Mouse (Mus musculus) CH12.LX (cell line): ENCODE measurements around the gene Krt222. TPM values are rescaled to one million over a fixed set of nuclear protein-coding genes. Genes with fewer than 3 reads are reported as not detected.

ENCODE experiments used
- DNase-seq: peaks from one replicate; pipeline ENCODE4 v3.0.0-alpha.2; 2013; ENCODE audit errors: extremely low read depth
- H3K27ac ChIP-seq: 2 replicates; pipeline ENCODE4 v1.5.1; 2012; ENCODE audit warnings: low read depth, mild to moderate bottlenecking, control low read depth, moderate library complexity; ENCODE audit not compliant: insufficient read depth
- H3K27me3 ChIP-seq: replicated peaks from 2 replicates; pipeline ENCODE3; 2012; ENCODE audit warnings: inconsistent platforms
- H3K36me3 ChIP-seq, 2 experiments: replicated peaks in 1 of 2; 2 replicates each; pipeline versions ENCODE3 to v1.6.1; 2012; ENCODE audit warnings: inconsistent platforms in 1 of 2, low read length in 1 of 2, mild to moderate bottlenecking in 1 of 2, mixed read lengths in 1 of 2, moderate library complexity in 1 of 2; ENCODE audit not compliant: control insufficient read depth in 1 of 2, insufficient read depth in 1 of 2
- H3K4me1 ChIP-seq, 2 experiments: 2 replicates each; pipeline ENCODE4 v1.6.1; 2012; ENCODE audit warnings: inconsistent platforms in 1 of 2, moderate library complexity in 1 of 2; ENCODE audit not compliant: insufficient read depth in 2 of 2, control insufficient read depth in 1 of 2
- H3K4me2 ChIP-seq: 2 replicates; pipeline ENCODE4 v1.6.1; 2012; ENCODE audit warnings: low read depth, mild to moderate bottlenecking, control low read depth; ENCODE audit not compliant: poor library complexity, insufficient read depth, severe bottlenecking
- H3K4me3 ChIP-seq, 3 experiments: fragments of 150-350 bp in 1 of 3; sonication (generic) in 1 of 3; replicated peaks in 1 of 3; 2 replicates each; pipeline versions ENCODE3 to v1.5.1; 2011 to 2012; ENCODE audit warnings: low read depth in 2 of 3, low read length in 2 of 3, mild to moderate bottlenecking in 2 of 3, moderate library complexity in 2 of 3, control low read depth in 1 of 3, improper control_type of control experiment in 1 of 3, inconsistent platforms in 1 of 3, mixed read lengths in 1 of 3; ENCODE audit not compliant: poor library complexity in 1 of 3
- H3K79me2 ChIP-seq: replicated peaks from 2 replicates; pipeline ENCODE4 v1.6.1; 2012; ENCODE audit warnings: mild to moderate bottlenecking, moderate library complexity; ENCODE audit not compliant: control insufficient read depth, poor library complexity, insufficient read depth, severe bottlenecking; ENCODE audit errors: extremely low read depth
- H3K9ac ChIP-seq: 2 replicates; pipeline ENCODE4 v1.6.1; 2012; ENCODE audit warnings: low read depth, mild to moderate bottlenecking, control low read depth, moderate library complexity; ENCODE audit not compliant: insufficient read depth
- H3K9me3 ChIP-seq: replicated peaks from 2 replicates; pipeline ENCODE3; 2012; ENCODE audit warnings: low read length, inconsistent platforms, mixed read lengths
- BHLHE40 ChIP-seq: IDR thresholded peaks from 2 replicates; pipeline ENCODE4 v1.6.1; 2011; ENCODE audit warnings: mild to moderate bottlenecking, low read depth, low read length, improper control_type of control experiment
- CHD1 ChIP-seq: IDR thresholded peaks from 2 replicates; pipeline ENCODE4 v1.6.1; 2012; ENCODE audit warnings: low read depth, low read length, improper control_type of control experiment, inconsistent platforms
- CTCF ChIP-seq, 2 experiments: IDR thresholded peaks in 1 of 2; conservative IDR thresholded peaks in 1 of 2; 2 replicates each; pipeline ENCODE4 v1.5.1; 2011 to 2012; ENCODE audit warnings: low read depth in 2 of 2, low read length in 2 of 2, improper control_type of control experiment in 1 of 2, inconsistent platforms in 1 of 2, mild to moderate bottlenecking in 1 of 2, moderate library complexity in 1 of 2
- E2F4 ChIP-seq: IDR thresholded peaks from 2 replicates; pipeline ENCODE4 v1.6.1; 2011; ENCODE audit warnings: low read depth, low read length, improper control_type of control experiment; ENCODE audit not compliant: insufficient replicate concordance
- ELF1 ChIP-seq: IDR thresholded peaks from 2 replicates; pipeline ENCODE4 v1.6.1; 2014; ENCODE audit warnings: low read depth, mild to moderate bottlenecking, inconsistent platforms, low read length, improper control_type of control experiment
- ETS1 ChIP-seq: conservative IDR thresholded peaks from 2 replicates; pipeline ENCODE4 v1.6.1; 2012; ENCODE audit warnings: low read depth, mild to moderate bottlenecking, inconsistent platforms, low read length, improper control_type of control experiment, moderate library complexity
- GABPA ChIP-seq: IDR thresholded peaks from 2 replicates; pipeline ENCODE4 v1.6.1; 2012; ENCODE audit warnings: low read depth, low read length, improper control_type of control experiment, inconsistent platforms; ENCODE audit not compliant: insufficient replicate concordance
- HCFC1 ChIP-seq: IDR thresholded peaks from 2 replicates; pipeline ENCODE4 v1.6.1; 2012; ENCODE audit warnings: low read depth, mild to moderate bottlenecking, inconsistent platforms, low read length, improper control_type of control experiment
- IRF4 ChIP-seq: IDR thresholded peaks from 2 replicates; pipeline ENCODE4 v1.6.1; 2014; ENCODE audit warnings: low read depth, mild to moderate bottlenecking, inconsistent platforms, low read length, improper control_type of control experiment
- JUN ChIP-seq: IDR thresholded peaks from 2 replicates; pipeline ENCODE4 v1.6.1; 2011; ENCODE audit warnings: low read depth, mild to moderate bottlenecking, low read length, improper control_type of control experiment, moderate library complexity; ENCODE audit not compliant: insufficient read depth
- JUND ChIP-seq: conservative IDR thresholded peaks from 2 replicates; pipeline ENCODE4 v1.6.1; 2011; ENCODE audit warnings: low read depth, low read length, improper control_type of control experiment
- KAT2A ChIP-seq: IDR thresholded peaks from 2 replicates; pipeline ENCODE4 v1.6.1; 2012; ENCODE audit warnings: low read length, improper control_type of control experiment, inconsistent platforms; ENCODE audit not compliant: insufficient replicate concordance
- MAFK ChIP-seq: IDR thresholded peaks from 2 replicates; pipeline ENCODE4 v1.6.1; 2011; ENCODE audit warnings: low read length, improper control_type of control experiment; ENCODE audit not compliant: insufficient replicate concordance
- MAX ChIP-seq: IDR thresholded peaks from 2 replicates; pipeline ENCODE4 v1.6.1; 2011; ENCODE audit warnings: low read length, improper control_type of control experiment
- MAZ ChIP-seq: IDR thresholded peaks from 2 replicates; pipeline ENCODE4 v1.6.1; 2012; ENCODE audit warnings: low read depth, mild to moderate bottlenecking, inconsistent platforms, low read length, improper control_type of control experiment, moderate library complexity
- MEF2A ChIP-seq: IDR thresholded peaks from 2 replicates; pipeline ENCODE4 v1.6.1; 2014; ENCODE audit warnings: low read depth, mild to moderate bottlenecking, inconsistent platforms, low read length, improper control_type of control experiment, borderline replicate concordance
- MYC ChIP-seq: IDR thresholded peaks from 2 replicates; pipeline ENCODE4 v1.6.1; 2011; ENCODE audit warnings: low read depth, mild to moderate bottlenecking, improper control_type of control experiment, low read length
- NELFE ChIP-seq: IDR thresholded peaks from 2 replicates; pipeline ENCODE4 v1.6.1; 2011; ENCODE audit warnings: low read depth, low read length, improper control_type of control experiment
- NRF1 ChIP-seq: IDR thresholded peaks from 2 replicates; pipeline ENCODE4 v1.6.1; 2014; ENCODE audit warnings: low read depth, mild to moderate bottlenecking, inconsistent platforms, low read length, improper control_type of control experiment, moderate library complexity
- PAX5 ChIP-seq: IDR thresholded peaks from 2 replicates; pipeline ENCODE4 v1.6.1; 2012; ENCODE audit warnings: low read length, inconsistent platforms, mixed read lengths
- POLR2AphosphoS2 ChIP-seq: IDR thresholded peaks from 2 replicates; pipeline ENCODE4 v1.6.1; 2011; ENCODE audit warnings: low read depth, low read length, improper control_type of control experiment
- RAD21 ChIP-seq: IDR thresholded peaks from 2 replicates; pipeline ENCODE4 v1.6.1; 2011; ENCODE audit warnings: low read depth, mild to moderate bottlenecking, low read length, improper control_type of control experiment, moderate library complexity
- RCOR1 ChIP-seq: conservative IDR thresholded peaks from 2 replicates; pipeline ENCODE4 v1.6.1; 2012; ENCODE audit warnings: low read depth, mild to moderate bottlenecking, inconsistent platforms, low read length, improper control_type of control experiment
- SMC3 ChIP-seq: IDR thresholded peaks from 2 replicates; pipeline ENCODE4 v1.6.1; 2011; ENCODE audit warnings: low read depth, low read length, improper control_type of control experiment
- USF1 ChIP-seq: IDR thresholded peaks from 2 replicates; pipeline ENCODE4 v1.6.1; 2014; ENCODE audit warnings: low read depth, mild to moderate bottlenecking, inconsistent platforms, low read length, improper control_type of control experiment
- USF2 ChIP-seq: conservative IDR thresholded peaks from 2 replicates; pipeline ENCODE4 v1.6.1; 2011; ENCODE audit warnings: low read depth, low read length, improper control_type of control experiment
- ZC3H11A ChIP-seq: IDR thresholded peaks from 2 replicates; pipeline ENCODE4 v1.6.1; 2012; ENCODE audit warnings: low read depth, mild to moderate bottlenecking, inconsistent platforms, low read length, improper control_type of control experiment
- ZKSCAN1 ChIP-seq: IDR thresholded peaks from 2 replicates; pipeline ENCODE4 v1.6.1; 2012; ENCODE audit warnings: low read depth, inconsistent platforms, low read length, improper control_type of control experiment, borderline replicate concordance
- ZMIZ1 ChIP-seq: IDR thresholded peaks from 2 replicates; pipeline ENCODE4 v1.6.1; 2012; ENCODE audit warnings: low read depth, mild to moderate bottlenecking, inconsistent platforms, low read length, improper control_type of control experiment
- ZNF384 ChIP-seq: IDR thresholded peaks from 2 replicates; pipeline ENCODE4 v1.6.1; 2012; ENCODE audit warnings: low read depth, low read length, improper control_type of control experiment, inconsistent platforms
- dilution Hi-C: fragments of 300-500 bp; cut with MboI; formaldehyde crosslinking; loops from 2 replicates; pipeline ENCODE4 v1.14.3; 2020; ENCODE audit warnings: low sequenced_read_pairs; ENCODE audit not compliant: extremely low pct_unique_long_range_greater_than_20kb, extremely low pct_ligation_motif_present
- in situ Hi-C: fragments of 300-500 bp; cut with MboI; formaldehyde crosslinking; loops from 3 replicates; pipeline ENCODE4 v1.14.3; 2019; ENCODE audit warnings: low sequenced_read_pairs, low pct_ligation_motif_present, low pct_unique_long_range_greater_than_20kb, mixed read lengths
- polyA plus RNA-seq: library from polyadenylated mRNA; unstranded; fragments of >175 nt; gene quantifications from 2 replicates; pipeline ENCODE4 v1.2.1, GENCODE M21; 2012; ENCODE audit warnings: low read depth; ENCODE audit not compliant: insufficient read length
- total RNA-seq, 2 experiments: library from RNA; depleted of rRNA; stranded (reverse); fragments of 300-350 nt in 1 of 2; fragments of >200 nt in 1 of 2; gene quantifications; 2 replicates each; pipeline ENCODE4 v1.2.3; 2012 to 2014

Gene Krt222
- total and polyA plus RNA-seq, 3 experiments = 22.0 to 24.4 (median 22.9) TPM

- Histone ChIP-seq H3K9ac (no peak overlapping the region), H3K36me3 (peaks cover 27 to 38% of the 10 kb centered on the region in 2 experiments), H3K79me2 (no peaks in the 10 kb centered on the region), H3K27ac (no peak overlapping the region), H3K4me3 (no peak overlapping the region), H3K4me1 (peaks cover 8 to 13% of the 10 kb centered on the region in 2 experiments; a peak in 3 of 4 replicates), H3K9me3 (no peaks in the 10 kb centered on the region), H3K4me2 (no peak overlapping the region), H3K27me3 (no peaks in the 10 kb centered on the region)
- DNase-seq = no peak
- TF ChIP-seq MYC (0 out of 2 replicates have a peak, but pooled peaks have one; percentile 18), ZNF384 (peak; percentile 58), JUN (no peak), CTCF (conservative IDR thresholded peaks at IDR 0.05 in 1 of 2, IDR thresholded peaks at IDR 0.05 in 1 of 2; ENCODE audit: low read depth in 2 of 2, low read length in 2 of 2) (peak; percentile 37 to 74; a peak in 3 of 4 replicates), ETS1 (no peak), BHLHE40 (0 out of 2 replicates have a peak, but pooled peaks have one; percentile 15), SMC3 (peak; percentile 70), RAD21 (peak; percentile 37), MAZ (no peak), HCFC1 (no peak)
- dilution Hi-C loops = no loop called here
- in situ Hi-C loops = no loop called here
Observed at GRCm38 (mm10) chr11:99206954-99207353, 36.9 kb downstream of the Krt222 start.

GRCm38 (mm10) chr11:99189154-99189582 lies 54.7 kb downstream of the Krt222 start:
- Histone ChIP-seq H3K79me2 (no peaks in the 10 kb centered on the region), H3K4me1 (peaks cover 31 to 52% of the 10 kb centered on the region in 2 experiments), H3K9ac (peak overlapping the region; percentile 82), H3K27me3 (no peaks in the 10 kb centered on the region), H3K36me3 (peaks cover 0 to 4% of the 10 kb centered on the region in 2 experiments), H3K9me3 (peaks cover 12% of the 10 kb centered on the region), H3K4me3 (peak overlapping the region in 1 of 3 experiments; percentile 1), H3K4me2 (peak overlapping the region; percentile 92), H3K27ac (peak overlapping the region; percentile 99)
- dilution Hi-C loops = no loop called here
- in situ Hi-C loops = no loop called here
- peak; percentile 97 for DNase-seq
- peak; percentile 90; the same call in 1 of the 2 replicates for TF ChIP-seq RCOR1
- no peak for TF ChIP-seq E2F4
- 0 out of 2 replicates have a peak, but pooled peaks have one; percentile 31 for TF ChIP-seq KAT2A
- peak; percentile 91 for TF ChIP-seq MYC
- TF ChIP-seq BHLHE40 = peak; percentile 98
- no peak for TF ChIP-seq ZMIZ1
- peak; percentile 89 for TF ChIP-seq RAD21
- peak; percentile 89 for TF ChIP-seq MAFK
- peak; percentile 98 for TF ChIP-seq IRF4
- peak; percentile 73; the same call in 1 of the 2 replicates for TF ChIP-seq ELF1
- peak; percentile 8; the same call in 1 of the 2 replicates for TF ChIP-seq CHD1
- peak; percentile 92 for TF ChIP-seq JUND
- peak; percentile 95 for TF ChIP-seq JUN
- TF ChIP-seq USF1 = no peak
- TF ChIP-seq POLR2AphosphoS2 = peak; percentile 55; the same call in 1 of the 2 replicates
- TF ChIP-seq ZC3H11A = peak; percentile 47
- peak; percentile 59; the same call in 1 of the 2 replicates for TF ChIP-seq NELFE
- peak; percentile 22; the same call in 1 of the 2 replicates for TF ChIP-seq HCFC1
- no peak for TF ChIP-seq ZKSCAN1
- peak; percentile 42; the same call in 1 of the 2 replicates for TF ChIP-seq NRF1
- peak; percentile 100 for TF ChIP-seq MEF2A
- TF ChIP-seq GABPA = no peak
- peak; percentile 81 for TF ChIP-seq MAX
- TF ChIP-seq PAX5 = no peak
- TF ChIP-seq USF2 = no peak
- peak; percentile 95 for TF ChIP-seq SMC3
- peak; percentile 65 for TF ChIP-seq MAZ
